Mouse (Mus musculus) T-helper 2 cell (primary cell): ENCODE measurements around the gene Guca2b.
"Not testable (repeated sequence)": the region's sequence is repeated elsewhere in the genome, so short reads cannot be mapped to it uniquely, and the experiment has no call there.

Source experiments
- in situ Hi-C: fragments of 300-600 bp; cut with MboI, MseI; formaldehyde crosslinking; loops from one replicate; pipeline ENCODE4 v1.15.1; 2025; ENCODE audit warnings: high pct_unique_total_duplicates

The Guca2b gene

DNA sequence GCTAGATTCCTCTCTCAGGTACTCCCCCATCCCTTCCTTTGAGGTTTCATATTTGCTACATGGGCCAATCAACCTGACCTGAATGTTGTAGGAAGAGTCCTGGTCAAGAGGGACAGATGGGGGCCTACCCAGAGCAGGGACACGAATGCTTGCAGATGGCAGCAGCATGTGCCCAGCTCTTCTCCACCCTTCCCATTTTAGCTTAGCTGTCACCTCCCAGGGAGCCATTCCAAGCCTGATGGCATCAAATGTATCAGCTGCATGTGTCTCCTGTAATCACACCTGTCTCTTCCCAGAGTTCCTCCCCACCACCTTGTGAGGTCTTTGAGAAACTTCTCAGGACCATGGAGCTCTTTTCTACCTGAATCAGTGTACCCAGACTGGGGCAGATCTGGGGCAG lies 1.7 kb downstream of the Guca2b start:
- in situ Hi-C loops, result no loop called here

DNA sequence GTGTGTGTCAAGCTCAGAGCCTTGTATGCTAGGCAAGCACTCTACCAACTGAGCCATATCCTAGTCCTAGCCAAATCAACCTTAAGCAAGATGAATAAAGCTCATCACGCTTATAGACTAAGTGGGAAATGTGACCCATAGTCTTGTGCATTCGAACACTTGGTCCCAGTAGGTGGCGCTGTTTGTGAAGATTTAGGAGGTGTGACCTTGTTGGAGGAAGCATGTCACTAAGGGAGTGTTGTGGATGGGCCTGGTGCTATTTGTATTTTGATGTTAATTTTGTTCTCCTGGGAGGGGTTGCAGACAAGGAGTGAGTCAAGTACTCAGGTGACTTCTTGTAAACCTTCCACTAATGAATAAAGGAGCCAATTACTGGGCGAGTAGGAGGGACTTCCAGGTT lies 16.1 kb downstream of the Guca2b start:
- in situ Hi-C loops, result no loop called here

DNA sequence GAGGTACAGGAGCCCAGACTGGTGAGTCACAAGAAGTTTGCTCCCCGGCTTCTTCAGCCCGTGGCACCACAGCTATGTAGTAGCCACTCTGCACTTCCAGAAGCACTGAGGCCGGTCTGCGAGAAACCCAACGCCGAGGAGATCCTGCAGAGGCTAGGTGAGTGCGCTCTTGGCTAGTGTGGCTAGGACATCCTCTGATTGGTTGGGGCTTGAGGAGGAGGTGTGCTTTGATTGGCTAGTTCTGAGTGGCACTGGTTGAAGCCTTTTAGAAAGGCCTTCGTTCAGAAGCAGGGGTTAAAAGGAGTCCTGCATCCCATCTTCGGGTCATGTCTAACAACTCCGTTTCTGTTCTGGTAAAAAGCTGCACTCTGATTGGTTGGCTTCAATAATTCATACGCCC lies 20.1 kb downstream of the Guca2b start:
- in situ Hi-C loops, result no loop called here

DNA sequence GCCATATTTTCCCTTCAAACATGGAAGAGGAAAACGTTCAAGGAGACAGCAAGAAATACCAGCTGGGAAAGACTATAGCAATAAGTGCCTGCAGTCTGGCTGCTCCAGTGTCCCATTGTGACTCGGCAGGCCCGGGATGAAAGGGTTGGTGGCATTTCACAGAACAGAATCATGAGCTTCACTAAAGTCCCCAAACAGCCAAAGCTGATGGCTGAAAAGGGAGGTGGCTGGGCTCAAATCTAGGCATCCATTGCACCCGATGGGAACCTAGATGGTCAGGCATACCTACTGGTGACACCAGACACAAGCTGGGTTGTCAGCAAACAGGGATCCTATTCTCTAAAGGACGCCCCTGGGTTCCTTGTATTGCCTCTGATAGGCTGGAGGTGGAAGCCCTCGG lies 20.8 kb downstream of the Guca2b start:
- in situ Hi-C loops, result no loop called here

DNA sequence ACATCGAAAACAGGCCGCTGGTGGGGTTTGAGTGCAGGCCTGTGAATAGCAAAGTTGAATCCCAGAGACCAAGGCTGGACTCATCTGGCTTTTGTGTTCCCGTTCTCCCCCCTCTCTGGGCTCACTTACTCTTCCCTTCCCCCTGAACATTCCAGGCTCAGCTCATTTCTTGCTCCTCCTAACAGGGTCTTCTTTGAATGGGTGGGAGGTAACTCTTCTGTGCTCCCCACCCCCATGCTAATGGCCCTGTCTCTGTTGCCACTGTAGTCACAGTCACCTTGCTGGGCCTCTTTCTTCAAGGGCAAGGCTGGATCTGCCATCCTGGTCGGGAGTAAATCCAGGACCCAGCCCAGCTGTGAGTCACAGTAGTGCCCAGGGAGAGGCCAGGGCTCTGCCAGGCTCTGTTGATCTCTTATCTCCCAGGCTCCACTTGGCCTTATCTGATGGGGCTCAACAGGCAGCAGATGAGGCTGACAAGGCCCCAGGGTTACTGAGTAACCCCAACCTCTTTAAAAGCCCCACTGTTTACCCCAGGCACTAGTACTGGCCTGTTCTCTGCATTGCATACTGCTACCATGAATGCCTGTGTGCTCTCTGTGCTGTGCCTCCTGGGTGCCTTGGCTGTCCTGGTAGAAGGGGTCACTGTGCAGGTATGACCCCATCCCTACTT lies 21.4 kb downstream of the Guca2b start, which contains the start of gene Guca2a:
Guca2a (plus strand) TSS at position 529 of the 670 bp plus-strand sequence.
- in situ Hi-C loops, result no loop called here

DNA sequence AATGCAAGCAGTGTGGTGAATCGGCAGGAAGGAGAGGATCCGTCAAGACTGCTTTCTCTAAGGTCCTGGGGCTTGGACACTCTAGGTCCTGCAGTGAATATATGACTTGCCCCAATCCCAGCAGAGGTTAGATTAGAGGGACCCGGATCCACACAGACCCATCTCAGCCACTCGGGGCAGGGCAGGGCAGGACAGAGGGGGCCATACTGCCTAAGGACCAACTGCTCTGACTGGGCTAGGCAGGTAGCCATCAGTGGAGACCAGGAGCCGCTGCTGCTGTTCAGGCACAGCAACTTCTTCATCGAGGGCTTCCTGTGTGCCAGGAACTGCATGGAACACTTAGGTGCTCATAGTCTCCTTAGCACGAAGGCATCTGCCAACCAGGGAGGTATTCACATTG lies 22.0 kb downstream of the Guca2b start:
- in situ Hi-C loops, result no loop called here

DNA sequence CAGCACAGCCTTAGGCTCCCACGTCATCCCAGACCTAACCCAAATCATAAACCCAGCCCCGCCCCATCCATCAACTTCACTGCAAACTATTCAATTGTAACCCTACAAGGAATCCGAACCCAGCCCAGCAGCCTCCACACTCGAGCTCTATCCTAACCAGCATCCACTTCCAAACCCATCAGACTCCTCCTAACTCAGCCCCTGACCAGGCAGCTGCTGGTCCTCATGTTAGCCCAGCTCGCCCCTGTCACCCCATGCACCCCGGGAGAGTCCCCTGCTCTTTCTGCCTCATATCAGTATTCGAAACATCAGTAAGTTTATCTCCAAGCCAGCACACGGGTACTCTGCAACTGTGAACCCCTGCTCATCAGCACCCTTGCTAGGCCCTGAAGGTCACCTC lies 23.1 kb downstream of the Guca2b start:
- in situ Hi-C loops, result no loop called here

DNA sequence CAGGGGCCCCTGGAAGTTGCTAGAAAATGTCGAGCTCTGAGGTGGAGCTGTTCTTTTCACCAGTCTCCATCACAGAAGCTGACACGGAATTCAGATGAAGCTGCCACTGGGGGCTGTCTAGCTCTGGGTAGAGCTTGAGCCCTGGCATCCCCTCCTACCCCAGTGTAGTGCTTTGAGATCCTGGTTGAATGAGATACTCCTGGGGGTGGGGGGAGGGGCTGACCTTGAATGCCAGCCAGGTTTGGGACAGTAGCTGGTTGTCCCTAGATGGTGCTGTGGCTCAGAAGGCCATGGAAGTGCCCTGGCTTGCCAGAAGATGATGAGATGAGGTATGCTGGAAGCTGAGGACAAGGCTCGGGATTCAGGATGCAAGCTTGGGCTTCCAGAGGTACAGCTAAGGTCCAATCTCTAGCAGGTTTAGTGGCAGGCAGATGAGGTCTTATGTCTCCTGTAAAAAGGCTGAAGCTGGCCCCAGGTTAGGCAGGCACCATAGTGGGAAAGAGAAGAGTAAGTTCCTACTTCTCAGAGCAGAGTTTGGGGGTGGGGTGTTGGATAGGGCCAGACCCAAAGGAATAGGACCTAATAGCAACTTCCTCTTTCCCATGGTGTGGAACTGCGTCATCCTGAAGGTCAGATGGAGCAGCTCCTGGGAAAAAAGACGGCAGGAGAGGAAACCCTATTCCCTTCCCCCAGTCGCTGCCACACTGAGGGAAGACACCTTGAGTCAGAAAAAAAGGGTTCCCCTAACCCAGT lies 23.7 kb downstream of the Guca2b start:
- in situ Hi-C loops, result no loop called here

DNA sequence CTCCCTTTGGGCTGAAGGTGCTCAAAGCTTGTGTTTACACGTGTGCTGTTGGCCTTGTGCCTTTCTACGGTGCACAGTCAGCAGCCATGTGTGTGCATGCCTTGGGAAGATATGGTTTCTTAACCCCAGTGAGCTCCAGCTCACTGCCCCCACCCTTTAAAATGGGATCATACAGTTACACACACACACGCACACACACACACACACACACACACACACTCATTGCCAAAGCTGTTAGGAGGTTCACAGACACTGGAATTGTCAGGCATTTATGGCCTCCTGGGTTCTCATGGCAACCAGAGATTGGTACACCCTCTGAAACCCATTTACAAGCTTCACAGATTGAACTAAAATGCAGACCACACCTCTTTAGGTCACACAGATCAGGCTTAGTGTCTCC lies 24.8 kb downstream of the Guca2b start:
- in situ Hi-C loops, result no loop called here

DNA sequence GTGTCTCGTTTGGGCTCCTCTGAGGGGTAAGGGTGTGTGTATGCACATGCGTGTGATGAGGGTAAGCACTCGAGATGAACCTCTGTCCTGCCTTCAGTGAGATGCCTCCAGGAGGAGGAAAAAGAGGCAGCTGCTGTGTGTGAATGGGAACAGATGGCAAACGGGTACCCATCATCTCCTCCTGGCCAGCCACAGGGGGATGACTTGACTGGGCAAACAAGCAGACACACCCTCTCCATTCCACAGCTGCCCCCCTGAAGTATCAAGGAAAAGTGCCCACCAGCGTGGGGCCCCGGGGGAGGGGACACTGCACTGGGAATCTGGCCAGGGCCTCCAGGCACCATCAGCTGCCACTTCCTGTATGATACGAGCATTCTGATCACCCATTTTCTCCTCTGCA lies 25.4 kb downstream of the Guca2b start:
- in situ Hi-C loops, result no loop called here

DNA sequence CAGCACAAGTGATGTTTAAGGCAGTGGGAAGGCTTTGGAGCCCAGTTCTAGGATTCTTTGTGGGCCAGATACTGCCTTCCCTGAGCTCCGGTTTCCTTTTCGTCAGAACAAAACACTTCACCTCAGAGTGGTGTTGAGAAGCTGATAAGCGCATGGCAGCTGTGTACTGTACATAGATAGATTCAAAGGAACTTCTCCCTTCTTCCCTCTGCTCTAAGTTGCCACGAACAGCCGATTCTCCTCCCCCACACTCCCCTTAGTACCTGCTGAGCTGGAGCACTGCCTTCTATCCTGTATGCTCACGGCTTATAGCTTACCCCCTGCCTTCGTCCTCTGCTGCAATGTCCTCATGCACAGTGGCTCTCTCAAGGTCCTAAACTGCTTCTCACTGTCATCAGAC lies 26.0 kb downstream of the Guca2b start:
- in situ Hi-C loops, result no loop called here

DNA sequence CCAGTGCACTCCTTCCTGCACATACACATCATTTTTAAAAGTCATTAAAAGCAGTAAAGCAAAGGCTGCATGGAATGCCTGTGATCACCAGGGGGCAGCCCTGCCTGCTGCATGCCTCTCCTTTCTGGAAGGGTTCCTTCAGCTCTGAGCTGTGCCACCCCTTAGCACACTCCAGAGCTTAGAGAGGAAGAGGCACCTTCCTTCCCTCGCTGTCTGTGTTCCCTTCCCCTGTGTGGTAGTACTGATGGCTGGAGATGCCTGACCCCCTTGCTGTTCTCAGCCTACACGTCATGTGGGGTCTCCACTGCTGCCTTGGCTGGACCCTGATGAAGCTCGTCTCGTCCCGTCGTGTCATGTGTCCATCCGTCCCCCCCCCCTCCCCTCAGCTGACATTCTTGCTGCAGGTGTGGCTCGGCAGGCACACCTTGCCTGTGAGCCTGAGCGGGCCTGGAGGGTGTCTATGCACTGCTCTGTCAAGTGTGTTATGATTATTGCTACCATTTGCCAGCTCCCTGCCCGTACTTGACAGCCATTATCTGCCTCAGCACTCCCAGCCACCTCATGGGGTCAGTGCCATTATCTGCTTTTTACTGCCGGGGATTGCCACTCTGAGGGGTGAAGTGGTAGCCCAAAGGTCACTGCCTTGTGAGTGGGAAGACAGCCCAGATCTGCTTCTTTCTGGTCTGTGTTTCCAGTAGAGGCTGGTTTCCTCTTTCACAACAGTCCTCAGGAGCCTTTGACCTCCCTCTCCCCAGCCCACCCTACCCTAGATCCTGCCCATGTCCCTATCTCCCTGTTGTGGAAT lies 27.4 kb downstream of the Guca2b start:
- in situ Hi-C loops, result no loop called here

DNA sequence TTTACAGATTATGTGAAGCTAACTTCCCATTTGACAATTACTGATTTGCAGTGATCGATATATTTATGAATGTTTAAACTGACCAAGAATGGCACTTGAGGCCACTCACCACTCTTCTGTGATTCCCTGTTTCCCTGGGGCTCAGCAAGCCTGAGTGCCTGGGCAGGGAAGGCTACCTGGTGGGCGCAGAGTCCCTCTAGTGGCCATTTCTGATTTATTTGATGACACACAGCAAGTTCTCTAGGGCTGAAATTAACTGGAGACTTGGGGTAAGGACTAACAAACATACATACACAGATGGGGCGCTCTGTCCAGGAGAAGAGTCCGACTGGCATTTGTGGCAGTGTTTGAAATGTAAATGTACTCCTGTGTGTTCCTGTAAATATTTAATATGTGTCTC lies 30.4 kb downstream of the Guca2b start:
- in situ Hi-C loops, result not testable (repeated sequence)

DNA sequence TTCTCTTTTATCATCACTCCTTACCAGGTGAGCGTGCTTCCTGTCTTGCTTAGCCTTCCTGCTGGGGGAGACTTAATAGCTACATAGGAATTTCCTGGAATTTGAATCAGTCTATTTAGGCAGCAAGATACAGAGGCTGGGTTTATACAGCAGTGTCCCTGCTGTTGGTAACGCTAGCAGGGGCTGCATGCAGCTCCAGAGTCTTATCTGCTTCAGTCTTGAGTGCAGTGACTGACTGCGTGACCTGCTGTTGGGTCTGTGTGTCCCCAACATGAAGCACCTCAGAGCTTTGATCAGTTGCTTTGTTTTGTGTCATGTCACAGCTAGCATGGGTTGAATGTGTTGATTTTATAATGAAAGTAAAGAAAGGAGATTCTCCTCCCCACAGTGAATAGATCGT lies 31.4 kb downstream of the Guca2b start:
- in situ Hi-C loops, result no loop called here

DNA sequence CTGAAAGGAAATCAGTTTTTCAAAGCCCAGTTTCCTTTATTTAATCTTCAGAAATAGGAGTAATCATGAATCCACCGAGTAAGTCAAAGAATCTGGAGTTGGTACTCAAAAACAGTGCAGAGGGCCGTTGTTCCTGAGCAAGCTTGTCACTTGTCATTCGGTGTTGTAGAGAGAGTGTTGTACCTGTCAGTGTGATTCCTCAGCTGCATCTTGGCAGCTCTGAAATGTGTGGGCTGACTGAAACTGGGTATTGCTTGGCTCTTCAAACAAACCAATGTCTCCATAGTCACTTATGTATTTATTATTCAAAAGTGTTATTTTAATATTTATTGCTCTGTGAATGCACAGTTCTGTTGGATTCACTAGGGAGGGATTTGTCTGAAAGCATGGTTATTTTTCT lies 31.9 kb downstream of the Guca2b start:
- in situ Hi-C loops, result no loop called here

DNA sequence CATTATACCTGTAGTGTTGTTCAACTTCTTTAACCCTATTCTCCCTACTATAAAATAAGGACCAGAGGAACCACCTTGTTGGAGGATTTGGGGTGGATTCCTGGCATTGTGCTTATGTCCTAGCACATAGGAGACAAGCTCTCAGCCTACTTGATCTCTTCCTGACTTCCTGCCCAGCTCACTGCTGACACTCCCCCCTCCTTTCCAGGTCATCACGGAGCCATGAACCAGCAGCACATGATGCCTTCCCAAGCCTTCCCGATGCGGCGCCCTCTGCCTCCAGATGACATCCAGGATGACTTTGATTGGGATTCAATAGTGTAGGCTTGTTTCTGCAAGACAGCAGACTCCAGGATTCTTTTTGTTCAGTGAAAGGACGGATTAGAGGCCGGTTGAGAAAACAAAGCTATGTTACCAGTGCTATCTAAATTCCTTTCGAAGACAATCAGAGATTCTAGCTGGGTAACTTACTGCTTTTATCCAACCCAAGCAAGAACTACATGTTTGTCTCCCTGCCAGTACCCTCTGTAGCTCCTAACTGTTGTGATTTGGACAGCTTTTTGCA lies 32.6 kb downstream of the Guca2b start:
- in situ Hi-C loops, result no loop called here

DNA sequence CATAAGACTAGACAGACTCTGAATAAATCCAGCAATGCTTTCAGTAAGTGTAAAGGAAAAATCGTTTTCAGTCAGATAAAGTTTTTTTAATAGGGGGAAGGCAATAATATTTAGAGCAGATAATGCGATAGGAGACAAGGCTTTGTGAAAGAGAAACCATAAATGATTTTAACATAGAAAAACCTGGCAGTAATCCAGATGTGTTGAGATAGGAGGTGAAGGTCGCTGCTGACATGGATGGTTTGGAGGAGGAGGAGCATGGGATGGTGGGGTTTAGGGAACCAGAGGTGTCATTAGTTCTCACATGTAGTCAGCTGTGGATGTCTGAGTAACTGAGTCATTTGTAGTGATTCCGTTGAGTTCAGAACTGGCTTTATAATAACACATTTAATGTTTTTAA lies 44.0 kb downstream of the Guca2b start:
- in situ Hi-C loops, result no loop called here

DNA sequence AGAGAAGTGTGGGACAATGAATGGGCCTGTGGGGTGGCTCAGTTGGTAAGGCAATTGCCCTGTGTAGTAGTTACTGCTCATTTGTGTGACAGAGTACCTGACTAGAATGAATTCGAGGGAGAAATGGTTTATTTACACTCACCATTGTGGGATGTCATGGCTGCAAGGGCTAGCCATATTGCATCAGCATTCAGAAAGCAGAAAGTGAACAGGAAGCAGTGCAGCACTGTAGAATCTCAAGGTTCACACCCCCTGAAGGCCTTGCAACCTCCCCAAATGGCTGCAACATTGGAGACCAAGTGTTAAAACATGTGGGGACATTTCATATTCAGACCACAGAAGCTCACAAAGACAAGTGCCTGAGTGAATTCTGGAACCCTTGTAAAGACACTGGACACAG lies 44.7 kb downstream of the Guca2b start:
- in situ Hi-C loops, result no loop called here

DNA sequence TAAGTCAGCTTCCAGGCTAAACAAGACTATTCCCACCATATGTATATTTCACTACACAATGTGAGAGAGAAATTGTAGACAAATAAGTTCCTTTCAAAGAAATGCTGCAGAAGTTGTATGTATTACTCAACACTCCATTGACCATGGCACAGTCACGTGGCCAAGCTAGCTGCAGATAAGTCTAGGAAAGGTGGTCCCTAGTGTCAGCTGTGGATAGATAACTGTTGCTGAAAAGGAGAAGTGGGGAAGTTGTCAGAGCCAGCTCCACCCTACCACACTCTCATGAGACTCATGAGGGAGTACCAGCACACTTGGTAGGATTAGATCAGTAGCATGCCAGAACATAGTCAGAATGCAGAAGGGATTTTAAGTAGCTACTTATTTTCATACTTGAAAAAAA lies 49.3 kb downstream of the Guca2b start:
- in situ Hi-C loops, result no loop called here
